Mouse (Mus musculus) ES-E14 (cell line): ENCODE results near the gene E130308A19Rik. TPM values are rescaled to one million over a fixed set of nuclear protein-coding genes. Genes with fewer than 3 reads are reported as not detected.

ENCODE experiments used
- DNase-seq: peaks from one replicate; pipeline ENCODE4 v3.0.0-alpha.2; 2013; ENCODE audit warnings: low read depth, low spot score
- H3K27ac ChIP-seq: 2 replicates; pipeline ENCODE4 v1.5.1; 2012; ENCODE audit warnings: low read depth, mild to moderate bottlenecking, low read length, moderate library complexity, mixed read lengths; ENCODE audit not compliant: poor library complexity, insufficient read depth, severe bottlenecking
- H3K36me3 ChIP-seq: 2 replicates; pipeline ENCODE4 v1.6.1; 2012; ENCODE audit warnings: mild to moderate bottlenecking, low read length, moderate library complexity, mixed read lengths; ENCODE audit not compliant: control insufficient read depth, poor library complexity, insufficient read depth, severe bottlenecking
- H3K4me1 ChIP-seq, 2 experiments: fragments of 150-350 bp in 1 of 2; sonication (generic) in 1 of 2; 2 replicates each; pipeline ENCODE4 v1.6.1; 2012; ENCODE audit warnings: low read length in 2 of 2, mild to moderate bottlenecking in 1 of 2, mixed read lengths in 1 of 2; ENCODE audit not compliant: control insufficient read depth in 2 of 2, insufficient read depth in 2 of 2, poor library complexity in 1 of 2
- H3K4me3 ChIP-seq, 2 experiments: fragments of 150-350 bp in 1 of 2; sonication (generic) in 1 of 2; 2 replicates each; pipeline ENCODE4 v1.5.1; 2012; ENCODE audit warnings: low read length in 2 of 2, low read depth in 1 of 2, mild to moderate bottlenecking in 1 of 2, mixed read lengths in 1 of 2; ENCODE audit not compliant: insufficient read depth in 1 of 2, poor library complexity in 1 of 2, severe bottlenecking in 1 of 2
- H3K9ac ChIP-seq: 2 replicates; pipeline ENCODE4 v1.6.1; 2012; ENCODE audit warnings: low read depth, mild to moderate bottlenecking, low read length, mixed read lengths; ENCODE audit not compliant: poor library complexity, insufficient read depth, severe bottlenecking
- H3K9me3 ChIP-seq: fragments of 150-350 bp; sonication (generic); 2 replicates; pipeline ENCODE4 v1.6.1; 2012; ENCODE audit warnings: low read depth, mild to moderate bottlenecking, low read length; ENCODE audit not compliant: control insufficient read depth, insufficient read depth
- CHD2 ChIP-seq: IDR thresholded peaks from 2 replicates; pipeline ENCODE4 v1.6.1; 2014; ENCODE audit warnings: mild to moderate bottlenecking, low read depth, low read length, inconsistent platforms
- HCFC1 ChIP-seq: IDR thresholded peaks from 2 replicates; pipeline ENCODE4 v1.6.1; 2012; ENCODE audit warnings: low read length, inconsistent platforms, borderline replicate concordance; ENCODE audit not compliant: insufficient read depth
- MAFK ChIP-seq: IDR thresholded peaks from 2 replicates; pipeline ENCODE4 v1.6.1; 2014; ENCODE audit warnings: mild to moderate bottlenecking, low read depth, low read length, inconsistent platforms; ENCODE audit not compliant: insufficient read depth
- ZC3H11A ChIP-seq: IDR thresholded peaks from 2 replicates; pipeline ENCODE4 v1.6.1; 2012; ENCODE audit warnings: low read depth, mild to moderate bottlenecking, inconsistent platforms, low read length, borderline replicate concordance
- ZNF384 ChIP-seq: IDR thresholded peaks from 2 replicates; pipeline ENCODE4 v1.6.1; 2012; ENCODE audit warnings: low read depth, low read length, inconsistent platforms
- in situ Hi-C, 2 experiments: fragments of 600-800 bp; cut with MboI; formaldehyde crosslinking; loops; one replicate each; pipeline ENCODE4 v1.15.1; 2025; ENCODE audit warnings: low sequenced_read_pairs in 2 of 2, inconsistent platforms in 1 of 2; ENCODE audit not compliant: unreplicated experiment in 2 of 2
- total RNA-seq: library from RNA; depleted of rRNA; stranded (reverse); fragments of 300-350 nt; gene quantifications from 2 replicates; pipeline ENCODE4 v1.2.3, GENCODE M21; 2012

Gene E130308A19Rik
- total RNA-seq, 1 experiment = 14.9 TPM

- in situ Hi-C loops = no loop called here
- no peaks in the 10 kb centered on the region for H3K36me3 ChIP-seq
- H3K4me3 ChIP-seq = no peak overlapping the region
- TF ChIP-seq CHD2 (no peak), MAFK (no peak), ZNF384 (no peak), HCFC1 (no peak), ZC3H11A (no peak)
- no peak for DNase-seq
- H3K4me1 ChIP-seq = peaks cover 0 to under 1% of the 10 kb centered on the region in 2 experiments; a peak in 1 of 4 replicates
- H3K27ac ChIP-seq = no peak overlapping the region
- no peak overlapping the region for H3K9ac ChIP-seq
- H3K9me3 ChIP-seq = no peaks in the 10 kb centered on the region
Measured at GRCm38 (mm10) chr4:59645610-59646009, 19.6 kb downstream of the E130308A19Rik start.

GRCm38 (mm10) chr4:59646020-59646696 is 20.1 kb downstream of the E130308A19Rik start:
- H3K36me3 ChIP-seq = no peaks in the 10 kb centered on the region
- in situ Hi-C loops = no loop called here
- H3K4me1 ChIP-seq = no peaks in the 10 kb centered on the region
- H3K9me3 ChIP-seq = no peaks in the 10 kb centered on the region
- TF ChIP-seq MAFK (no peak), HCFC1 (no peak), ZC3H11A (no peak), CHD2 (no peak), ZNF384 (no peak)
- no peak overlapping the region for H3K27ac ChIP-seq
- no peak overlapping the region for H3K4me3 ChIP-seq
- H3K9ac ChIP-seq = no peak overlapping the region
- no peak for DNase-seq

- TF ChIP-seq HCFC1 = no peak
- TF ChIP-seq MAFK = no peak
- Histone ChIP-seq H3K9me3 (no peaks in the 10 kb centered on the region), H3K4me3 (no peak overlapping the region), H3K36me3 (no peaks in the 10 kb centered on the region), H3K9ac (no peak overlapping the region), H3K27ac (no peak overlapping the region), H3K4me1 (no peaks in the 10 kb centered on the region)
- in situ Hi-C loops = no loop called here
- no peak for DNase-seq
Measured at GRCm38 (mm10) chr4:59649119-59649518, 23.1 kb downstream of the E130308A19Rik start.

GRCm38 (mm10) chr4:59652166-59652681 is 26.2 kb downstream of the E130308A19Rik start:
- Histone ChIP-seq H3K9me3 (no peaks in the 10 kb centered on the region), H3K27ac (no peak overlapping the region), H3K4me1 (no peaks in the 10 kb centered on the region), H3K4me3 (no peak overlapping the region), H3K36me3 (no peaks in the 10 kb centered on the region), H3K9ac (no peak overlapping the region)
- in situ Hi-C loops = no loop called here
- TF ChIP-seq MAFK (no peak), ZC3H11A (no peak), ZNF384 (no peak), CHD2 (no peak), HCFC1 (no peak)
- DNase-seq = no peak

GRCm38 (mm10) chr4:59656061-59656642 is 30.1 kb downstream of the E130308A19Rik start:
- no peaks in the 10 kb centered on the region for H3K36me3 ChIP-seq
- no peaks in the 10 kb centered on the region for H3K9me3 ChIP-seq
- DNase-seq = no peak
- no peak overlapping the region for H3K4me3 ChIP-seq
- H3K4me1 ChIP-seq = no peaks in the 10 kb centered on the region
- H3K27ac ChIP-seq = no peak overlapping the region
- in situ Hi-C loops = no loop called here
- TF ChIP-seq ZC3H11A = no peak
- no peak for TF ChIP-seq ZNF384
- no peak for TF ChIP-seq MAFK
- TF ChIP-seq CHD2 = no peak
- TF ChIP-seq HCFC1 = no peak
- H3K9ac ChIP-seq = no peak overlapping the region
